Mouse (Mus musculus): ENCODE measurements at regions not wholly inside any gene's neighbourhood (a gene's known extent, or its start where the extent isn't known, plus 50 kb on each side); places are given as distances from the start of the nearest gene placed in this dataset.

GRCm38 (mm10) chr10:96214285-96214684 lies 77.9 kb downstream of the Gm5426 start:
- no peak for TF ChIP-seq POLR2A (IDR thresholded peaks at IDR 0.05; ENCODE audit: low read depth, low read length)
- no peak for TF ChIP-seq CTCF (IDR thresholded peaks at IDR 0.05; ENCODE audit: extremely low read depth, insufficient read length, insufficient replicate concordance, low read depth, low read length)
